Comparison of ENCODE assay signal across 8 mouse cellular contexts in genomic region chr2:26503661-26504575, GRCm38 (mm10). TPM values are rescaled to one million over a fixed set of nuclear protein-coding genes. Genes with fewer than 3 reads are reported as not detected.
DNase-seq lines count a peak whose midpoint lies in the region.

No protein-coding gene starts in this region.

- no peaks in the 10 kb centered on the region for H3K9me3 ChIP-seq in forebrain, embryonic 10.5 days

- H3K27me3 ChIP-seq in forebrain, embryonic 10.5 days (ENCODE audit: poor library complexity, severe bottlenecking): peaks cover 64% of the 10 kb centered on the region

- DNase-seq in 3134 (ENCODE audit: extremely low read depth, insufficient read length, low spot score) (peak; percentile 93), ZHBTc4 (ENCODE audit: low read depth, low spot score) (peak; percentile 96)
- peak; percentile 89 for DNase-seq in forebrain, embryonic 10.5 days (ENCODE audit: extremely low spot score, low spot score)
- DNase-seq in heart, postnatal 14 days: peak; percentile 82 to 88
- peak; percentile 73 to 86 for DNase-seq in kidney, postnatal 36 days
- peak; percentile 89 to 93 for DNase-seq in lung, postnatal 4 days
- DNase-seq in ovary, postnatal 36 days (ENCODE audit: low spot score): peak; percentile 77
- peak; percentile 81 for DNase-seq in urinary bladder, postnatal 14 days (ENCODE audit: low spot score)

- H3K36me3 ChIP-seq in forebrain, embryonic 10.5 days (replicated peaks): peaks cover 18% of the 10 kb centered on the region

- peak overlapping the region; percentile 97 for H3K27ac ChIP-seq in forebrain, embryonic 10.5 days

- H3K4me3 ChIP-seq in forebrain, embryonic 10.5 days: peak overlapping the region; percentile 95

- H3K4me1 ChIP-seq in forebrain, embryonic 10.5 days: peaks cover 92% of the 10 kb centered on the region

- WGBS in forebrain, embryonic 10.5 days: 1% methylated on average over 59 of the region's 59 CpGs

- intact Hi-C loops in heart, postnatal 14 days (cut with DNase I): loop anchor here (2.0 to 5.0 kb wide), 3 partner anchors 29 to 52 kb away; no protein-coding TSS in a partner anchor

RNA-seq across cellular contexts. Expression of gene Notch1, which starts 12.5 kb away (rescaled TPM):
- polyA plus RNA-seq in forebrain, embryonic 10.5 days (2016; fragmentation: Nextera tagmentation; extraction: Ambion mirVana): 25.4 and 26.7 TPM in 2 replicates
- total RNA-seq in heart, postnatal 14 days (2021): 10 to 100 TPM; 43.8 to 49.4 TPM

RNA-seq across cellular contexts. Expression of gene Sec16a, which starts 58.9 kb away (rescaled TPM):
- 27.0 and 29.8 TPM in 2 replicates for polyA plus RNA-seq in forebrain, embryonic 10.5 days (2016; fragmentation: Nextera tagmentation; extraction: Ambion mirVana)
- 10 to 100 TPM; 37.4 to 40.5 TPM for total RNA-seq in heart, postnatal 14 days (2021)

Comparison
In these comparisons a context has a peak if more than half of its experiments do, and no peak if none do; other contexts are left out.
1. Peak in every context shown above with its lines: DNase-seq, H3K4me3 ChIP-seq and H3K27ac ChIP-seq.